Mouse (Mus musculus): ENCODE measurements around the gene Pyy. TPM values are rescaled to one million over a fixed set of nuclear protein-coding genes. Genes with fewer than 3 reads are reported as not detected.

Gene Pyy
- polyA plus RNA-seq, 1 experiment from 2014 or later, result not detected

GRCm38 (mm10) chr11:102116241-102116640, 8.6 kb upstream of the Pyy start:
- Histone ChIP-seq H3K36me3 (ENCODE audit: inconsistent target) (no peaks in the 10 kb centered on the region), H3K79me2 (ENCODE audit: inconsistent target) (no peaks in the 10 kb centered on the region), H3K4me3 (ENCODE audit: inconsistent target) (no peak overlapping the region), H3K27ac (no peak overlapping the region)
- WGBS (ENCODE audit: missing documents), result 74% methylated on average over 8 of the region's 8 CpGs

DNA sequence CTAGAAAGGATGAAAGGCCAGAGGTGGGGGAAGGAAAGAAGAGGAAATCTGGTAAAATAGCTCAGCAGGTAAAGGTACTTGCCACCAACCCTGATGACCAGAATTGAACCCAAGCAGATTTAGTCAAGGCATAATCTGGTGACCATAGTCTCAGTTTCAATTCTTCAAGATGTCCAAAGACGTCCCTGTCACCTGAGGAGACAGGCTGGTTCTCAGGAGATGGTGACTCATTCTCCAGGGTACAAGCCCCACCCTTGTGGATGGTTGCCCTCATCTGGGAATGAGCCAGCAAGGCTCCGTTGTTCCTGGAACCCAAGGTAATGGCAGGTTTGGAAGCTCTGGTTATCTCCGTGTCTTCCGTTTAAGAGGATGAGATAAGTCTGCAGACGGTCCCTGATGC, 3.9 kb upstream of the Pyy start:
- no peaks in the 10 kb centered on the region for H3K79me2 ChIP-seq (ENCODE audit: inconsistent target)
- H3K27ac ChIP-seq, result no peak overlapping the region
- no peaks in the 10 kb centered on the region for H3K36me3 ChIP-seq (ENCODE audit: inconsistent target)
- no peak overlapping the region for H3K4me3 ChIP-seq (ENCODE audit: inconsistent target)
- WGBS (ENCODE audit: missing documents), result 92% methylated on average over 5 of the region's 5 CpGs

- Histone ChIP-seq H3K4me3 (ENCODE audit: inconsistent target) (no peak overlapping the region), H3K27ac (no peak overlapping the region), H3K79me2 (ENCODE audit: inconsistent target) (no peaks in the 10 kb centered on the region), H3K36me3 (ENCODE audit: inconsistent target) (no peaks in the 10 kb centered on the region)
- 3% methylated on average over 18 of the region's 21 CpGs for WGBS (ENCODE audit: missing documents)
These were observed 721 bp downstream of the Pyy start for GRCm38 (mm10) chr11:102106911-102107310.

GRCm38 (mm10) chr11:102102485-102103258, 5.0 kb downstream of the Pyy start:
- Histone ChIP-seq H3K27ac (no peak overlapping the region), H3K4me3 (ENCODE audit: inconsistent target) (no peak overlapping the region), H3K79me2 (ENCODE audit: inconsistent target) (no peaks in the 10 kb centered on the region), H3K36me3 (ENCODE audit: inconsistent target) (no peaks in the 10 kb centered on the region)
- WGBS (ENCODE audit: missing documents), result 13% methylated on average over 17 of the region's 17 CpGs

- Histone ChIP-seq H3K4me3 (ENCODE audit: inconsistent target) (no peak within 1 kb of the TSS), H3K79me2 (ENCODE audit: inconsistent target) (no peaks in the 10 kb centered on the region), H3K27ac (no peak within 1 kb of the TSS), H3K36me3 (ENCODE audit: inconsistent target) (no peaks in the 10 kb centered on the region)
- WGBS (ENCODE audit: missing documents), result 65% methylated on average over 4 of the region's 4 CpGs
These were observed 6.4 kb downstream of the Pyy start, which contains the start of gene Ppy for GRCm38 (mm10) chr11:102101219-102101618. TSS of gene Ppy (minus strand) at chr11:102101319.

GRCm38 (mm10) chr11:102096887-102097391, 10.7 kb downstream of the Pyy start:
- 3% methylated on average over 17 of the region's 18 CpGs for WGBS (ENCODE audit: missing documents)
- no peak overlapping the region for H3K27ac ChIP-seq
- no peaks in the 10 kb centered on the region for H3K79me2 ChIP-seq (ENCODE audit: inconsistent target)
- no peak overlapping the region for H3K4me3 ChIP-seq (ENCODE audit: inconsistent target)
- no peaks in the 10 kb centered on the region for H3K36me3 ChIP-seq (ENCODE audit: inconsistent target)

DNA sequence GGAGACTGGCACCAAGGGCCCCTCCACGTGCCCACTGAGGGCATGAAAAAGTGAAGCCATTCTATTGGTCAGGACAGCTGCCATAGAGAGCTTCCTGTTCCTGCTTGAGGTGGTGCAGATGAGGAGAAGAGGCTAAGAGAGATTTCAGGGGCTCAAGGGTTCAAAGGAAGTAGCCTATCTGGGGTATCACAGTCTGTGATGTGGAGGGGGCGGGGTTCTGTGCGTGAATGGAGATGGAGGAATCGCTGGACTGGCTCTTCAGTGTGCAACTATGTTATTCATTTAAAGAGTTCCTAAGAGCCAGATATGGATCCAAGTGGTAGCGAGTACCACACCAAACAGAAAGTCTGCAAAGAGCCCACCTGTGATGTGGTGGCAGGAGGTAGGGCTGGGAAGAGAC, 11.2 kb downstream of the Pyy start:
- no peaks in the 10 kb centered on the region for H3K36me3 ChIP-seq (ENCODE audit: inconsistent target)
- H3K27ac ChIP-seq, result no peak overlapping the region
- H3K79me2 ChIP-seq (ENCODE audit: inconsistent target), result no peaks in the 10 kb centered on the region
- 55% methylated on average over 5 of the region's 5 CpGs for WGBS (ENCODE audit: missing documents)
- no peak overlapping the region for H3K4me3 ChIP-seq (ENCODE audit: inconsistent target)

GRCm38 (mm10) chr11:102095676-102096075, 12.0 kb downstream of the Pyy start:
- WGBS (ENCODE audit: missing documents), result 95% methylated on average over 3 of the region's 3 CpGs
- Histone ChIP-seq H3K79me2 (ENCODE audit: inconsistent target) (no peaks in the 10 kb centered on the region), H3K4me3 (ENCODE audit: inconsistent target) (no peak overlapping the region), H3K27ac (no peak overlapping the region), H3K36me3 (ENCODE audit: inconsistent target) (no peaks in the 10 kb centered on the region)

- Histone ChIP-seq H3K36me3 (ENCODE audit: inconsistent target) (no peaks in the 10 kb centered on the region), H3K79me2 (ENCODE audit: inconsistent target) (no peaks in the 10 kb centered on the region), H3K4me3 (ENCODE audit: inconsistent target) (no peak overlapping the region), H3K27ac (no peak overlapping the region)
- 4% methylated on average over 20 of the region's 20 CpGs for WGBS (ENCODE audit: missing documents)
These were observed 18.4 kb downstream of the Pyy start for GRCm38 (mm10) chr11:102089088-102089808.

DNA sequence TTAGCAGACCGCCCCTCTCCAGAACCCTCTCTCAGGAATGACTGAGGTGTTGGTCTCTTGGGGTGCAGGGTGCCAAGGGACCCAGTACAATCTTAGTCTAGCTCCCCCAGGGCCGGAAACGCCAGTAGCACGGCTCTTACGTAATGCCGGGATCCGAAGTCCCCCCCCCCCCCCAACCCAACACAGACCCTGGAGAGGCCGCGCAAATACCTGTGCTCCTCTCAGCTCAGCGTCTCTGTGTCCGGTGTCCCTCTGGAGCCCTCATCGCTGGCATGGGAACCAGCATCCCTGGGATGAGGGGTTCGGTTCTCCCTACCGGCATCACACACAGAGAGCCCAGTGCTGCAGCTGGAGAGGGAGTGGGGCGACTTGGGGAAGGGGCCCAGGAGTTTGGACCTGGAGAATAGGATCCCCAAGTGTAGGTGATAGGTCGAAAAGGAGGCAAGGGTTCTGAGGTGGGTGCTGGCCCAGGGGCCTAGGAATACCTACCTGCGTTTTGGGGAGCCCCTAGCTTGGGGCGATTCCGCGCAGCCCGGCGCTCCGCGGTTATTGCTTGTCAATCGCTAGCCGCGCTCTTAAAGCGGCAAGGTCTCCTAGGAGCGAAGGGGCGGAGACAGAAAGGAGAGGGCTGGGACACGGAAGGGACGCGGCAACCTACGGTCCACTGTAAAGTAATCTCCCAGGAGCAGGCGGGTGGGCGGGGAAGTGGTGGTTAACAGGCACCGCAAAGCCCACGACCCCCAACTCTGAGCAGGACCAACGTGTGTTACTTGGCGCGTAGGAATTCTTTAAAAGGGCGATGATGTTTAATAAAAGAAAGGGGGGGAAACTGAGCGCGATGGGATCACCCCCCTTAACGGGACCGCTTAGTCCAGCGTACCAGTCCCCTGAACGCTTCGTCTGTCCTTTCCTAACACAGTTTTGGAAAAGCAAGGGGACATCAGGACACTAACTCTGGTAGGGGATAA, 19.4 kb downstream of the Pyy start, which contains the start of gene Mpp2:
Gene Mpp2 (minus strand): TSS at position 585 of the 968 bp plus-strand sequence.
- Histone ChIP-seq H3K27ac (no peak within 1 kb of the TSS), H3K79me2 (ENCODE audit: inconsistent target) (no peaks in the 10 kb centered on the region), H3K4me3 (ENCODE audit: inconsistent target) (peak within 1 kb of the TSS; percentile 13; the same call in 1 of the 2 replicates), H3K36me3 (ENCODE audit: inconsistent target) (no peaks in the 10 kb centered on the region)
- 2% methylated on average over 49 of the region's 49 CpGs for WGBS (ENCODE audit: missing documents)

DNA sequence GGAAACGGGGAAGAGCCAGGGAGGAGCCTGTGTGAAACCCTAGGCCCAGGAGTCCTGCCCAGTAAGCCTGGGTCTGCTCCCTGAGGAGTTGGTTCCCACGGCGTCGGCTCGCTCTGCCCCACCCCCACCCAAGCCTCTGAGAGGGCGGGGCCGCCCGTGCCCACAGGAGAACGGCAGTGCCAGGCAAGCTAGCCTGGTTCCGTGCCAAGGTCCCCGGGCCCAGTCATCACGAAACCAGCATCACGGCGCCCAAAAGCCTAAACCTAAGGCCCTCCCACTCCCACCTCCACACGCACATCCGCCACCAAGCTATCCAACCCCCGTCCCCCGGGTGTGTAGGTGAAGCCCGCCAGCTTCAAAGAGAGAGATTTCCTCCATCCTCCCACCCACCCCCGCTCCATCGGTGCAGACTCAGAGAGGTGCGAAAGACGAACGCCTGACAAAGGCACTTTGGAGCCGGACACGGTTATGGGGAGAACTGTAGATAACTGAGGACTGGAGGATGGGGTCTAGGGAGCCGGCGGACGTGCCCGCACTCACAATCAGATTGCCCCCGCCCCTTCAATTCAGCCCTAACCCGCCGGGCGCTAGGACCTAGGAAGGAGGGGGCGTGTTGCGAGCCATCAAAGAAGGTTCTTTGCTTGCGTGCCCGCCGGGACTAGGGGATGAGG, 20.4 kb downstream of the Pyy start:
- Histone ChIP-seq H3K27ac (no peak overlapping the region), H3K36me3 (ENCODE audit: inconsistent target) (no peaks in the 10 kb centered on the region), H3K4me3 (ENCODE audit: inconsistent target) (no peak overlapping the region), H3K79me2 (ENCODE audit: inconsistent target) (no peaks in the 10 kb centered on the region)
- under 1% methylated on average over 35 of the region's 39 CpGs for WGBS (ENCODE audit: missing documents)

DNA sequence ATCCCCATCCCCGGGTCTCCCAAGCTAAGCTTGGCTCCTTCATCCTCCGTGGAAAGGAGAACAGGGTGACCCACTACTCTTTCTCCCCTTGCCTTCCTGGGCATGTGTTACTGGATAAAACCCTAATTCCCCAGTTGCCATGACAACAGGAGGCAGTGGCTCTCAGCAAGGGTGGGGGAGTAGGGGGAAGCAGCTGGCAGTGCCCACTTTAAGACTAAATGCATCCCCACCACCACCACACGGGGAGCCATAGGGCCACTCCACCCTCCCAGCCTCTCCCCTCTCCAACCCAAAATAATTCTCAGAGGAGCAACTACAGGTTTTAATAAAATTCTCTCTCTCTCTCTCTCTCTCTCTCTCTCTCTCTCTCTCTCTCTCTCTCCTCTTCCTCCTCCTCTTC, 21.3 kb downstream of the Pyy start:
- 76% methylated on average over 2 of the region's 3 CpGs for WGBS (ENCODE audit: missing documents)
- H3K27ac ChIP-seq, result no peak overlapping the region
- H3K36me3 ChIP-seq (ENCODE audit: inconsistent target), result no peaks in the 10 kb centered on the region
- H3K4me3 ChIP-seq (ENCODE audit: inconsistent target), result no peak overlapping the region
- no peaks in the 10 kb centered on the region for H3K79me2 ChIP-seq (ENCODE audit: inconsistent target)

- H3K79me2 ChIP-seq (ENCODE audit: inconsistent target), result no peaks in the 10 kb centered on the region
- WGBS (ENCODE audit: missing documents), result 95% methylated on average over 5 of the region's 7 CpGs
- H3K27ac ChIP-seq, result no peak overlapping the region
- no peak overlapping the region for H3K4me3 ChIP-seq (ENCODE audit: inconsistent target)
- no peaks in the 10 kb centered on the region for H3K36me3 ChIP-seq (ENCODE audit: inconsistent target)
These were observed 23.5 kb downstream of the Pyy start for GRCm38 (mm10) chr11:102084159-102084558.

GRCm38 (mm10) chr11:102083193-102083592, 24.4 kb downstream of the Pyy start:
- no peaks in the 10 kb centered on the region for H3K36me3 ChIP-seq (ENCODE audit: inconsistent target)
- H3K79me2 ChIP-seq (ENCODE audit: inconsistent target), result no peaks in the 10 kb centered on the region
- no peak overlapping the region for H3K27ac ChIP-seq
- 90% methylated on average over 4 of the region's 4 CpGs for WGBS (ENCODE audit: missing documents)
- H3K4me3 ChIP-seq (ENCODE audit: inconsistent target), result no peak overlapping the region

Measured in macrophage (primary cell).